Mouse (Mus musculus): ENCODE data around the gene Psmb11. TPM values are rescaled to one million over a fixed set of nuclear protein-coding genes. Genes with fewer than 3 reads are reported as not detected.

The Psmb11 gene
- polyA plus RNA-seq, 1 experiment from 2014 or later = not detected

DNA sequence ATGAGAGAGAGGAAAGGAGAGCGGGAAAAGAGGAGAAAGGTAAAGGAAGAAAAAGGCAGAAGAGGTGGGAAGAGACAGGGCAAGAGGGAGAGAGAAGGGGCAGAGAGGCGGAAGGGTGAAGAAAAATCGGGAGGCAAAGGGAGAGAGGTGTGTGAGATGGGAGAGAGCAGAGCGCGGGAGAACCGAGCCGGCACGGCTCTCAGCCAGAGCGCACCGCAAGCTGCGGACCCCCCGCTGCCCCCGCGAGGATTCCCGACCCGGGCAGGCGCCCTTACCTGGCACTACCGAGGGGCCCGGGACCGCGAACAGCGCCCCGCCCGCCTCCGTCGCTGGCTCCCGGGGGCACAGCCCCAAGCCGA is 19.7 kb downstream of the Psmb11 start, which contains the start of gene Gm17606:
Gm17606 (plus strand) TSS at position 7 of the 359 bp plus-strand sequence.
- no peaks in the 10 kb centered on the region for H3K9me3 ChIP-seq (ENCODE audit: low read depth, low read length)
- peaks cover 5% of the 10 kb centered on the region for H3K4me1 ChIP-seq (ENCODE audit: insufficient read depth)
- ATAC-seq (ENCODE audit: insufficient read depth) = peak; percentile 19; the same call in 1 of the 2 replicates
- peaks cover 74% of the 10 kb centered on the region for H3K36me3 ChIP-seq (ENCODE audit: insufficient read depth)
- H3K27me3 ChIP-seq (ENCODE audit: insufficient read depth, low read length) = no peaks in the 10 kb centered on the region
- no peak for DNase-seq
- under 1% methylated on average over 28 of the region's 28 CpGs for WGBS
- peak within 1 kb of the TSS; percentile 83 for H3K9ac ChIP-seq
- no peak for TF ChIP-seq CTCF (IDR thresholded peaks at IDR 0.05; ENCODE audit: low read depth)
- H3K27ac ChIP-seq (ENCODE audit: low read depth) = peak within 1 kb of the TSS; percentile 80; the same call in 1 of the 2 replicates
- peak within 1 kb of the TSS; percentile 100 for H3K4me2 ChIP-seq
- H3K4me3 ChIP-seq (ENCODE audit: low read depth, low read length) = peak within 1 kb of the TSS; percentile 73

DNA sequence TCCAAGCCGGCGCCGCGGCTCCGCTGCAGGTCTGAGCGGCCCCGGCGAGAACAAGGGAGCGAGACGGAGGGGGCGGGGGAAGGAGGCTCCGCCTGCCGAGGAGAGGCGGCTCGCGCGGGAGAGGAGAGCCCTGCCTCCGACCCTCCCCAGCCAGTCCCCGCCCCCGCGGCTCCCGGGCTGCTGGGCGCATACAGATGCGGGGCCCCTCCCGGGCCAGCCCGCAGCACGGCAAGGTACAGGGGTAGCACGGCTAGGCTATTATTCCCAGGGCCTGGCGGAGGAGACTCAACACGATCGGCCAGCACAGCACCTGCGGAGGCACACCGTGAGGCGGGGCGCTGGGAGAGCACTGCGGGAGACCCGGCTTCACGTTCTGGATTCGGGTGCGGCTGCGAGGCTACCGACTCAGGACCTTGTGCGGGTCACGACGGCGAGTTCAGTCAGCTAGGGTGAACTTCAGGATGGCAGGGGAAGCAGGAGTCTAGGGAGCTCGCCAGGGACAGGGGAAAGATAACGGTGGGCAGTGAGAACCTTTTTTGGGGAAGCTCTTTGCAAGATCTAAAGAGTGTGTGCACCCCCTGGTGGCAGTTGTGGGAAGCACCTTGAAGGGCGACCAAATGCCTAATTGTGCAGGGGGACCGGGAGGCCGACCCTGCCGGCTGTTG is 20.2 kb downstream of the Psmb11 start, which contains the start of gene Cdh24:
Cdh24 (minus strand) TSS at position 60 of the 665 bp plus-strand sequence.
- under 1% methylated on average over 52 of the region's 52 CpGs for WGBS
- peak within 1 kb of the TSS; percentile 100 for H3K4me2 ChIP-seq
- TF ChIP-seq CTCF (IDR thresholded peaks at IDR 0.05; ENCODE audit: low read depth) = peak; percentile 90

DNA sequence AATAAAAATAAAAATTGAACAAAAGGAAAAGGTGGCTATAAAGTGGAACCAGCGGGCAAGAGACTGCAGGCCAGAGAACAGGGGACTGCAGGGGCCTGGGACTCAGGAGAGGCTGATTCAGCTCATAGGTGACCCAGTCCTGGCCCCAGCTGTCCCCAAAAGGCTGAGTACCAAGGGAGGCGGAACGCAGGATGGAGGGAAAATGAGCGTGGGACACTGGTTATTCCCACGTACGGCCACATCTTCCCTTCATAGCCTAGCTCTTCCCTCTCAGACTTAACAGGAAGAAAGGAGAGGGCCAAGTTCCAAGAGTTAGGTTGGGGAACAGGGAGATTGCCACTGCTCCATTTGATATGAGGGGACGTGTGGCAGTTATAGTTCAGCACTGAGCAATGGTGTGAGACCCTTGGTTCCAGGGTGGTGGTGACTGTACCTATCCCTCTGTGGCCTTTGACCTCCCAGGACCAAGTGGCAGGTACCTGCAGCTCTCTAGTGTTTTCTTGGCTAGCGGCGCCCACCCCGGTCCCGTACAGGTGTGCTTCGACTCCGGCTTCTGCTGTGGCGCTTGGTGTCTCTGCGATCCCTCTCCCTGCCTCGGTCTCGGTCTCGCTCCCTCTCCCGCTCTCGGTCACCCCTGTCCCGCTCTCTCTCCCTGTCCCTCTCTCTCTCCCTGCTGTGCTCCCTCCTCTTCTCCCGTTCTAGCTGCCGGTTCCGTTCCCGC is 21.2 kb downstream of the Psmb11 start:
- Histone ChIP-seq H3K27ac (ENCODE audit: low read depth) (no peak overlapping the region), H3K36me3 (ENCODE audit: insufficient read depth) (peaks cover 74% of the 10 kb centered on the region)
- TF ChIP-seq CTCF (IDR thresholded peaks at IDR 0.05; ENCODE audit: low read depth) = no peak

More for the DNA sequence above, 20.2 kb downstream of the Psmb11 start, which contains the start of gene Cdh24:
- Histone ChIP-seq H3K4me1 (ENCODE audit: insufficient read depth) (peaks cover 5% of the 10 kb centered on the region), H3K9ac (peak within 1 kb of the TSS; percentile 83), H3K4me3 (ENCODE audit: low read depth, low read length) (peak within 1 kb of the TSS; percentile 73), H3K27ac (ENCODE audit: low read depth) (peak within 1 kb of the TSS; percentile 80; the same call in 1 of the 2 replicates), H3K9me3 (ENCODE audit: low read depth, low read length) (no peaks in the 10 kb centered on the region), H3K27me3 (ENCODE audit: insufficient read depth, low read length) (no peaks in the 10 kb centered on the region), H3K36me3 (ENCODE audit: insufficient read depth) (peaks cover 74% of the 10 kb centered on the region)
- ATAC-seq (ENCODE audit: insufficient read depth) (peak; percentile 94), DNase-seq (peak; percentile 97)

DNA sequence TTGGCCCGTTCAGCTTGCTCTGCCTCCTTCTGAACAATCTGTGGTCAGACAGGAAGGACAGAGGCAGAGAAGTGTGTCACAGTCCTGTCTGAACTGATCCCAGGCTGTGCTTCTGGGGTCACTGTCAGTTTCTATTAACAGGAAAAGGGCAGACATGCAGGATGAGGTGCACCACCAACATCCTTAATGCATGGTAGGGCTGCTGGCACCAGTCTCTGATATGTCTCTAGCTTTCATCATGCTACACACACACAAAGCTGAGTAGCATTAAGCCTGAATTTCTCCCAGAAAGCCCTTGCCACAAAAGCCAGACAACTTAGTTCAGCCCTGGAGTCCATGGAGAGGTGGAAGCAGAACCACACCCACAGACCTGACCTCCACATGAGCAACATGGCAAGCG is 21.8 kb downstream of the Psmb11 start:
- no peak for TF ChIP-seq CTCF (IDR thresholded peaks at IDR 0.05; ENCODE audit: low read depth)
- Histone ChIP-seq H3K4me2 (no peak overlapping the region), H3K9me3 (ENCODE audit: low read depth, low read length) (no peaks in the 10 kb centered on the region), H3K4me3 (ENCODE audit: low read depth, low read length) (no peak overlapping the region), H3K27me3 (ENCODE audit: insufficient read depth, low read length) (no peaks in the 10 kb centered on the region), H3K9ac (no peak overlapping the region), H3K4me1 (ENCODE audit: insufficient read depth) (peaks cover 5% of the 10 kb centered on the region), H3K36me3 (ENCODE audit: insufficient read depth) (peaks cover 74% of the 10 kb centered on the region), H3K27ac (ENCODE audit: low read depth) (no peak overlapping the region)
- no peak for ATAC-seq (ENCODE audit: insufficient read depth)
- WGBS = 86% methylated on average over 2 of the region's 2 CpGs
- DNase-seq = no peak

More for the DNA sequence above, 21.2 kb downstream of the Psmb11 start:
- peak; percentile 19 for DNase-seq
- 76% methylated on average over 25 of the region's 25 CpGs for WGBS
- no peak overlapping the region; the same call in 1 of the 2 replicates for H3K4me3 ChIP-seq (ENCODE audit: low read depth, low read length)
- H3K4me1 ChIP-seq (ENCODE audit: insufficient read depth) = peaks cover 5% of the 10 kb centered on the region
- no peaks in the 10 kb centered on the region for H3K9me3 ChIP-seq (ENCODE audit: low read depth, low read length)
- no peaks in the 10 kb centered on the region for H3K27me3 ChIP-seq (ENCODE audit: insufficient read depth, low read length)
- H3K4me2 ChIP-seq = peak overlapping the region; percentile 100; the same call in 1 of the 2 replicates
- no peak for ATAC-seq (ENCODE audit: insufficient read depth)
- H3K9ac ChIP-seq = no peak overlapping the region

DNA sequence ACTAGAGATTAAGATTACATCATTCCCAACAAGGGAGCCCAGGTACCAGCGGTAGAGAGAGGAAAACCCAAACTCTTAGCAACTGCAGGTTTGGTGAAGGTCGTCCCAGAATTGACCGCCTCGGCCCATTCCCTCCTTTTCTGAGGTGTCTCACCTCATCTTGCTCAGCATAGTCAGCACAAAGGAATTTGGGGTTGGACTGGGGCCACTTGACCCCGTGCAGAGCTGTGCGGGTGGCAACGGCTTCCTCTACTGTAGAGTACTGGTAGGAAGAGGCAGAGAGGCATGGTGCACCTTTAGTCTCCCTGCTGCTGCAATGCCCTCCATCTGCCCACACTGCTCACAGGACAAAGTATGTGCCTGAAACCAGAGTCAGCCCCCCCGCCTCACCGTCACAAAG is 23.1 kb downstream of the Psmb11 start:
- H3K4me2 ChIP-seq = no peak overlapping the region
- DNase-seq (no peak), ATAC-seq (ENCODE audit: insufficient read depth) (no peak)
- H3K9me3 ChIP-seq (ENCODE audit: low read depth, low read length) = no peaks in the 10 kb centered on the region
- WGBS = 71% methylated on average over 9 of the region's 9 CpGs
- H3K36me3 ChIP-seq (ENCODE audit: insufficient read depth) = peaks cover 75% of the 10 kb centered on the region
- no peak overlapping the region for H3K27ac ChIP-seq (ENCODE audit: low read depth)
- no peaks in the 10 kb centered on the region for H3K27me3 ChIP-seq (ENCODE audit: insufficient read depth, low read length)
- no peak overlapping the region for H3K4me3 ChIP-seq (ENCODE audit: low read depth, low read length)
- H3K4me1 ChIP-seq (ENCODE audit: insufficient read depth) = peaks cover 5% of the 10 kb centered on the region
- TF ChIP-seq CTCF (IDR thresholded peaks at IDR 0.05; ENCODE audit: low read depth) = no peak
- no peak overlapping the region for H3K9ac ChIP-seq

DNA sequence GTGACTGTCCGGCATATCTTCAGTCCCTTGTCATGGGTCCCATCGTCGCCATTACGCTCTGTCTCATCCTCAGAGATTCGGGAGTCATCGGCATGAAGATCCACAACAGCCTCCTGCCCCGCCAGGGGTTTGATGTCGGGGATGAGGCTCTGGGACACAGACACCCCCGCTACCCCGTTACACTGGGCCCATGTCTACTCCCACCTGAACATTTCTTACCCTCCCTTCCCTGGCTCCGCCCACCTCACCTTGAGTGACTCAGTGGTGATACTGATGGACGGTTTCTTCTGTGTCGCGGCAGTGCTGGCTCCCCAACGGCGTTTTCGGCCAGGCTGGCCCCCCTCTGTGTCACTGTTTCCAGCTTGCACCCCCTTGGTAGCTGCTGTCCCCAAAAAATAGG is 25.2 kb downstream of the Psmb11 start:
- Histone ChIP-seq H3K36me3 (ENCODE audit: insufficient read depth) (peaks cover 93% of the 10 kb centered on the region), H3K27ac (ENCODE audit: low read depth) (no peak overlapping the region), H3K4me1 (ENCODE audit: insufficient read depth) (no peaks in the 10 kb centered on the region), H3K9me3 (ENCODE audit: low read depth, low read length) (no peaks in the 10 kb centered on the region), H3K27me3 (ENCODE audit: insufficient read depth, low read length) (no peaks in the 10 kb centered on the region), H3K4me3 (ENCODE audit: low read depth, low read length) (no peak overlapping the region), H3K4me2 (no peak overlapping the region), H3K9ac (no peak overlapping the region)
- DNase-seq = no peak
- ATAC-seq (ENCODE audit: insufficient read depth) = no peak
- TF ChIP-seq CTCF (IDR thresholded peaks at IDR 0.05; ENCODE audit: low read depth) = no peak
- 90% methylated on average over 17 of the region's 17 CpGs for WGBS
